Mouse (Mus musculus) embryonic facial prominence, embryonic 10.5 days (tissue): ENCODE data around the gene Zfp69. TPM values are rescaled to one million over a fixed set of nuclear protein-coding genes. Genes with fewer than 3 reads are reported as not detected.

Experiments used
- DNase-seq: peaks from one replicate; pipeline ENCODE4 v3.0.0-alpha.2; 2017; ENCODE audit warnings: low spot score
- H3K27ac ChIP-seq: fragments of 300-500 bp; sonication (generic); replicated peaks from 2 replicates; pipeline ENCODE4 v1.5.1; 2016; ENCODE audit warnings: mild to moderate bottlenecking
- H3K27me3 ChIP-seq: fragments of 300-500 bp; sonication (generic); replicated peaks from 2 replicates; pipeline ENCODE4 v1.6.1; 2016; ENCODE audit warnings: low read depth, mild to moderate bottlenecking; ENCODE audit not compliant: poor library complexity, severe bottlenecking
- H3K36me3 ChIP-seq: fragments of 300-500 bp; sonication (generic); replicated peaks from 2 replicates; pipeline ENCODE4 v1.6.1; 2016; ENCODE audit warnings: mild to moderate bottlenecking, moderate library complexity
- H3K4me1 ChIP-seq: fragments of 300-500 bp; sonication (generic); 2 replicates; pipeline ENCODE4 v1.6.1; 2016
- H3K4me3 ChIP-seq: fragments of 300-500 bp; sonication (generic); 2 replicates; pipeline ENCODE4 v1.5.1; 2016; ENCODE audit warnings: mild to moderate bottlenecking, moderate library complexity
- H3K9me3 ChIP-seq: fragments of 300-500 bp; sonication (generic); 2 replicates; pipeline ENCODE4 v1.6.1; 2016; ENCODE audit warnings: mild to moderate bottlenecking
- WGBS: fragments of 180-500 bp; shearing (Covaris S2); methylation state at CpG from one replicate; pipeline ENCODE4 v1.1.7; 2016; 5-methylcytosine and 5-hydroxymethylcytosine counted together
- polyA plus RNA-seq: library from polyadenylated mRNA; unstranded; fragments of >200 nt; fragmentation: Nextera tagmentation; extraction: Ambion mirVana; gene quantifications from 2 replicates; pipeline ENCODE4 v1.2.1, GENCODE M21; 2016

Zfp69 gene
- polyA plus RNA-seq, 1 experiment from 2014 or later = 11.8 TPM

- WGBS = 73% methylated on average over 1 of the region's 1 CpGs
- 0 out of 2 replicates have a peak overlapping the region, but pooled peaks have one; percentile 48 for H3K27ac ChIP-seq
- peaks cover 48% of the 10 kb centered on the region for H3K4me1 ChIP-seq
- H3K27me3 ChIP-seq = peaks cover 10% of the 10 kb centered on the region; the same call in 1 of the 2 replicates
- DNase-seq = no peak
- H3K9me3 ChIP-seq = no peaks in the 10 kb centered on the region
- H3K36me3 ChIP-seq = no peaks in the 10 kb centered on the region
- H3K4me3 ChIP-seq = no peak overlapping the region
These were observed 59.0 kb downstream of the Zfp69 start for GRCm38 (mm10) chr4:120892516-120892915.

- no peaks in the 10 kb centered on the region for H3K9me3 ChIP-seq
- no peak overlapping the region for H3K27ac ChIP-seq
- peaks cover 54% of the 10 kb centered on the region for H3K4me1 ChIP-seq
- H3K4me3 ChIP-seq = no peak overlapping the region
- peaks cover 10% of the 10 kb centered on the region; the same call in 1 of the 2 replicates for H3K27me3 ChIP-seq
- H3K36me3 ChIP-seq = no peaks in the 10 kb centered on the region
- DNase-seq = no peak
These were observed 59.5 kb downstream of the Zfp69 start for GRCm38 (mm10) chr4:120891960-120892359.

GRCm38 (mm10) chr4:120890754-120891440, 60.6 kb downstream of the Zfp69 start:
- Histone ChIP-seq H3K4me1 (peaks cover 63% of the 10 kb centered on the region), H3K27me3 (peaks cover 10% of the 10 kb centered on the region; the same call in 1 of the 2 replicates), H3K4me3 (no peak overlapping the region), H3K27ac (peak overlapping the region; percentile 68), H3K36me3 (no peaks in the 10 kb centered on the region), H3K9me3 (no peaks in the 10 kb centered on the region)
- peak; percentile 78 for DNase-seq
- WGBS = 50% methylated on average over 11 of the region's 11 CpGs

GRCm38 (mm10) chr4:120888884-120889283, 62.6 kb downstream of the Zfp69 start:
- Histone ChIP-seq H3K9me3 (no peaks in the 10 kb centered on the region), H3K4me1 (peaks cover 66% of the 10 kb centered on the region), H3K27ac (peak overlapping the region; percentile 40; the same call in 1 of the 2 replicates), H3K36me3 (no peaks in the 10 kb centered on the region), H3K27me3 (peaks cover 10% of the 10 kb centered on the region; the same call in 1 of the 2 replicates), H3K4me3 (no peak overlapping the region)
- 63% methylated on average over 8 of the region's 8 CpGs for WGBS
- no peak for DNase-seq

- 25% methylated on average over 8 of the region's 8 CpGs for WGBS
- peaks cover 68% of the 10 kb centered on the region for H3K4me1 ChIP-seq
- no peak overlapping the region for H3K4me3 ChIP-seq
- DNase-seq = peak; percentile 59
- no peaks in the 10 kb centered on the region for H3K9me3 ChIP-seq
- no peaks in the 10 kb centered on the region for H3K36me3 ChIP-seq
- no peak overlapping the region for H3K27ac ChIP-seq
- no peaks in the 10 kb centered on the region for H3K27me3 ChIP-seq
These were observed 64.0 kb downstream of the Zfp69 start for GRCm38 (mm10) chr4:120887381-120888112.

GRCm38 (mm10) chr4:120886811-120887210, 64.7 kb downstream of the Zfp69 start:
- Histone ChIP-seq H3K36me3 (no peaks in the 10 kb centered on the region), H3K27me3 (no peaks in the 10 kb centered on the region), H3K27ac (no peak overlapping the region), H3K4me3 (no peak overlapping the region), H3K4me1 (peaks cover 70% of the 10 kb centered on the region), H3K9me3 (no peaks in the 10 kb centered on the region)
- 81% methylated on average over 5 of the region's 5 CpGs for WGBS
- no peak for DNase-seq

- Histone ChIP-seq H3K27me3 (no peaks in the 10 kb centered on the region), H3K27ac (no peak overlapping the region), H3K9me3 (no peaks in the 10 kb centered on the region), H3K4me3 (no peak overlapping the region), H3K4me1 (peaks cover 65% of the 10 kb centered on the region), H3K36me3 (no peaks in the 10 kb centered on the region)
- WGBS = 54% methylated on average over 4 of the region's 4 CpGs
- no peak for DNase-seq
These were observed 65.4 kb downstream of the Zfp69 start for GRCm38 (mm10) chr4:120886131-120886530.

GRCm38 (mm10) chr4:120885208-120886120, 66.0 kb downstream of the Zfp69 start:
- Histone ChIP-seq H3K4me3 (no peak overlapping the region), H3K9me3 (no peaks in the 10 kb centered on the region), H3K27ac (no peak overlapping the region), H3K4me1 (peaks cover 61% of the 10 kb centered on the region), H3K27me3 (no peaks in the 10 kb centered on the region), H3K36me3 (no peaks in the 10 kb centered on the region)
- DNase-seq = peak; percentile 41
- WGBS = 64% methylated on average over 13 of the region's 13 CpGs

GRCm38 (mm10) chr4:120882002-120882625, 69.4 kb downstream of the Zfp69 start:
- Histone ChIP-seq H3K27ac (no peak overlapping the region; the same call in 1 of the 2 replicates), H3K4me3 (no peak overlapping the region)

GRCm38 (mm10) chr4:120880731-120881432, 70.6 kb downstream of the Zfp69 start:
- H3K27ac ChIP-seq = no peak overlapping the region
- no peaks in the 10 kb centered on the region for H3K36me3 ChIP-seq
- peaks cover 28% of the 10 kb centered on the region for H3K4me1 ChIP-seq
- no peaks in the 10 kb centered on the region for H3K9me3 ChIP-seq
- no peak overlapping the region for H3K4me3 ChIP-seq
- no peak for DNase-seq
- no peaks in the 10 kb centered on the region for H3K27me3 ChIP-seq
- WGBS = 69% methylated on average over 6 of the region's 6 CpGs

More at GRCm38 (mm10) chr4:120882002-120882625, 69.4 kb downstream of the Zfp69 start:
- Histone ChIP-seq H3K4me1 (peaks cover 38% of the 10 kb centered on the region), H3K27me3 (no peaks in the 10 kb centered on the region), H3K36me3 (no peaks in the 10 kb centered on the region), H3K9me3 (no peaks in the 10 kb centered on the region)
- peak; percentile 43 for DNase-seq
- 42% methylated on average over 5 of the region's 5 CpGs for WGBS
